Mouse (Mus musculus) adrenal gland, adult 2 months (tissue): ENCODE measurements around the gene Dusp7. TPM values are rescaled to one million over a fixed set of nuclear protein-coding genes. Genes with fewer than 3 reads are reported as not detected.
A peak's percentile ranks its signal among the peaks of the same experiment; 100 is the strongest.

Experiments
- DNase-seq: peaks from one replicate; pipeline ENCODE4 v3.0.0; 2021
- polyA plus RNA-seq: library from polyadenylated mRNA; depleted of rRNA; stranded (reverse); fragments of >200 nt; gene quantifications from 2 replicates; pipeline ENCODE4 v1.2.3, GENCODE M21; 2012; rRNA removed
- total RNA-seq, 2 experiments: library from RNA; stranded (reverse); gene quantifications; 2 replicates each; pipeline ENCODE4 v1.2.3; 2021

The Dusp7 gene
- total and polyA plus RNA-seq, 3 experiments = 12.8 to 40.2 (median 18.7) TPM

DNA sequence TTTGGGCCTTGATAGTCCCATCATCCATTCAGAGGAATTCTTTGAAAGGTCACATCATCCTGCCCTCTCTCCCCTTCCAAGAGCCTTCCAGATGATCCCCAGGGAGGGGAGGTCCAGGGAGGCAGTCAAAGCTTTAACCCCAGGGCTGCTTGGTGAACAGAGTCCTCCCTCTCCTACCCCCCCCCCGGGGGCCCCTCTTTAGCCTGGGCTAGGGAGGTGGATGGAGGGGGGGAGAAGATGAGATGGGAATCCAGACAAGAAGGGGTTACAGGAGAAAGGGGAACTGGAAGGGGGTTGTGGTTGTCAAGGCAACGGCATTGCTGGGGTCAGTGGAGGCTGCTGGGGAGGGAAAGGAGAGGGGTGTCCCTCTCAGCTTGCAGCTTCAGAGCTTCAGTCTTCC, 52.2 kb downstream of the Dusp7 start:
- no peak for DNase-seq

DNA sequence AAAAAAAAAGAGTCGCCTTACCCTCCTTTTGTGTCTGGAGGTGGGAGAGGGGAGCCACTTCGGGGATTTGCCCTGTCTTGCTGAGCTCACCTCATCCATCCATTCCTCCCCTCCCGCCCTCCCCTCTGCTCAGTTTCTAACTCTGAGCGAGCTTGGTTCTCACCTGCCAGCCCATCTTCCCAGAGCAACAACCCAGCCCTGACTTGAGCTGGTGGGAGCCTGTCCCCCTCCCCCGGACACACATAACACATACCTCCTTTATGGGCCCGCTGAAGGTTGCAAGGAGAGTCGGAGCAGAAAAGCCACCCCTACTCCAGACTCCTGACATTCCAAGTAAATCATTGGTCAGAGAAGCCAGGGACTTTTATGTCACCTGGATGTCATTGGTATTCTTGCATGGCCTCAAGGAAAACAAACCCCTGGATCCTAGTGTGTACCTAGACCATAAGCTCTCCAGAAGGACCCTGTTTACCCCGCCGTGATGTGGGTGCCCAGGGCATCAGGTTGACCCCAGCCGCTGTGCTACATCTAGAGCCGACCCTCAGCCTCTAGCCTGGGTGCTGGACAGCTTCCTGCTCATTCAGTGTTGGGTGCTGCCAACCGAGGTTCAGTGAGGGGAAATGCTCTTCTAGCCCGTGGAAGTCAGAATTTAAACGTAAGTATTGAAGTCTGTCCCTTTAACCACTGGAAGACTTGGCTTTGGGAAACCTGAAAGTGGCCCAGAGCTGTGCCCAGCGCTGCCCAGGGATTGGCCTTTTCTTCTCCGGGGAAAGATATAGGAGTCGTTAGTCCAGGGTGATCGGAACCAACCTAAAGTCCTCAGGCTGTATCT, 52.8 kb downstream of the Dusp7 start:
- no peak for DNase-seq

DNA sequence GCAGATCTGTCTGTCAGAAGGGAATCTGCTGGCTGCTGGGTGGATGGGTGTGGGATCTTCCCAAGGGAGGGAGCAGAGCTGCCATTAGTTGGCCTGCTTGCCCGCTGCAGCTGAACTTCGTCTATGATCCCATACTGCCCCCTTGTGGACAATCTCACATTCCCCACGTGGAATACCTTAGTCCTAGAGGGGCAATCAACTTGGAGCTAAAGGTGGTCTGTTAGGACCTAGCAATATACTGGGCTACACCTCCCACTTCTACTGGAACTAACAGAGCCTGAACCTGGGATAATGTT, 53.4 kb downstream of the Dusp7 start:
- DNase-seq = peak; percentile 87

Other genes with a start within 250 kb of the Dusp7 start
- gene Glyctk, start 210.5 kb upstream of the Dusp7 start, total RNA-seq = 1 to 10 TPM; 2.5 to 3.3 TPM
- gene Glyctk, start 210.5 kb upstream of the Dusp7 start, polyA plus RNA-seq = 2.5 and 3.2 TPM in 2 replicates
- gene Wdr82, start 197.7 kb upstream of the Dusp7 start, total RNA-seq = 10 to 100 TPM; 66.8 to 75.8 TPM
- 50.5 and 67.4 TPM in 2 replicates for gene Wdr82, start 197.7 kb upstream of the Dusp7 start, polyA plus RNA-seq
- 100 to 1,000 TPM in 1 of 2 experiments, 10 to 100 TPM in 1; 84.6 to 135 TPM for gene Ppm1m, start 168.9 kb upstream of the Dusp7 start, total RNA-seq
- 216 and 273 TPM in 2 replicates for gene Ppm1m, start 168.9 kb upstream of the Dusp7 start, polyA plus RNA-seq
- gene Twf2, start 165.5 kb upstream of the Dusp7 start, total RNA-seq = 100 to 1,000 TPM in 1 of 2 experiments, 10 to 100 TPM in 1; 75.8 to 128 TPM
- gene Twf2, start 165.5 kb upstream of the Dusp7 start, polyA plus RNA-seq = 121 and 125 TPM in 2 replicates
- gene Tlr9, start 146.0 kb upstream of the Dusp7 start, total RNA-seq = 1 to 10 TPM in 1 of 2 experiments, under 1 TPM in 1; 0.84 to 1.4 TPM
- 2.5 and 2.7 TPM in 2 replicates for gene Tlr9, start 146.0 kb upstream of the Dusp7 start, polyA plus RNA-seq
- 1,000 to 10,000 TPM; 1,496 to 1,691 TPM for gene Alas1, start 120.0 kb upstream of the Dusp7 start, total RNA-seq
- 1,137 and 1,435 TPM in 2 replicates for gene Alas1, start 120.0 kb upstream of the Dusp7 start, polyA plus RNA-seq
- gene Poc1a, start 87.6 kb upstream of the Dusp7 start, total RNA-seq = 1 to 10 TPM; 3.4 to 5.4 TPM
- gene Poc1a, start 87.6 kb upstream of the Dusp7 start, polyA plus RNA-seq = 5.4 and 7.1 TPM in 2 replicates
- 100 to 1,000 TPM; 391 to 419 TPM for gene Rpl29, start 60.8 kb downstream of the Dusp7 start, total RNA-seq
- gene Rpl29, start 60.8 kb downstream of the Dusp7 start, polyA plus RNA-seq = 183 and 201 TPM in 2 replicates
- gene Acy1, start 69.7 kb downstream of the Dusp7 start, total RNA-seq = 10 to 100 TPM; 12.2 to 16.9 TPM
- 11.0 and 14.8 TPM in 2 replicates for gene Acy1, start 69.7 kb downstream of the Dusp7 start, polyA plus RNA-seq
- gene Abhd14b, start 78.8 kb downstream of the Dusp7 start, total RNA-seq = 10 to 100 TPM; 32.6 to 46.6 TPM
- gene Abhd14b, start 78.8 kb downstream of the Dusp7 start, polyA plus RNA-seq = 144 and 175 TPM in 2 replicates
- gene Abhd14a, start 79.0 kb downstream of the Dusp7 start, total RNA-seq = 10 to 100 TPM; 18.8 to 25.9 TPM
- gene Abhd14a, start 79.0 kb downstream of the Dusp7 start, polyA plus RNA-seq = 29.0 and 33.9 TPM in 2 replicates
- gene Pcbp4, start 84.7 kb downstream of the Dusp7 start, total RNA-seq = 10 to 100 TPM; 17.5 to 28.6 TPM
- gene Pcbp4, start 84.7 kb downstream of the Dusp7 start, polyA plus RNA-seq = 56.4 and 90.6 TPM in 2 replicates
- gene Gpr62, start 97.3 kb downstream of the Dusp7 start, total RNA-seq = under 1 TPM; 0.17 TPM
- gene Gpr62, start 97.3 kb downstream of the Dusp7 start, polyA plus RNA-seq = 0.95 and 0.99 TPM in 2 replicates
- 10 to 100 TPM; 41.2 to 47.0 TPM for gene Rrp9, start 107.3 kb downstream of the Dusp7 start, total RNA-seq
- gene Rrp9, start 107.3 kb downstream of the Dusp7 start, polyA plus RNA-seq = 36.8 and 42.2 TPM in 2 replicates
- gene Parp3, start 108.3 kb downstream of the Dusp7 start, total RNA-seq = 10 to 100 TPM; 39.4 to 60.7 TPM
- gene Parp3, start 108.3 kb downstream of the Dusp7 start, polyA plus RNA-seq = 65.6 and 87.4 TPM in 2 replicates
- not detected for gene Iqcf1, start 131.3 kb downstream of the Dusp7 start, total RNA-seq
- not detected in 2 replicates for gene Iqcf1, start 131.3 kb downstream of the Dusp7 start, polyA plus RNA-seq
- gene Iqcf5, start 145.9 kb downstream of the Dusp7 start, total RNA-seq = not detected
- gene Iqcf5, start 145.9 kb downstream of the Dusp7 start, polyA plus RNA-seq = not detected in 2 replicates
- not detected for gene Iqcf3, start 193.0 kb downstream of the Dusp7 start, total RNA-seq
- not detected in 2 replicates for gene Iqcf3, start 193.0 kb downstream of the Dusp7 start, polyA plus RNA-seq
- gene Iqcf4, start 202.4 kb downstream of the Dusp7 start, total RNA-seq = not detected
- not detected in 2 replicates for gene Iqcf4, start 202.4 kb downstream of the Dusp7 start, polyA plus RNA-seq